Mouse (Mus musculus): Measurements from ENCODE around the gene Ccdc85b.

Ccdc85b gene

GRCm38 (mm10) chr19:5481398-5481797, 23.7 kb upstream of the Ccdc85b start:
- no peak for DNase-seq (ENCODE audit: low spot score)

- DNase-seq (ENCODE audit: low spot score) = no peak
These were observed 22.3 kb upstream of the Ccdc85b start for GRCm38 (mm10) chr19:5480016-5480415.

GRCm38 (mm10) chr19:5477668-5478300, 20.1 kb upstream of the Ccdc85b start:
- no peak for DNase-seq (ENCODE audit: low spot score)

GRCm38 (mm10) chr19:5477004-5477667, 19.4 kb upstream of the Ccdc85b start:
- no peak for DNase-seq (ENCODE audit: low spot score)

- DNase-seq (ENCODE audit: low spot score) = no peak
These were observed 17.5 kb upstream of the Ccdc85b start for GRCm38 (mm10) chr19:5475069-5475714.

- peak; percentile 65 for DNase-seq (ENCODE audit: low spot score)
These were observed 16.8 kb upstream of the Ccdc85b start for GRCm38 (mm10) chr19:5474281-5475068.

GRCm38 (mm10) chr19:5473720-5474119, 16.0 kb upstream of the Ccdc85b start, which contains the start of gene Efemp2:
Gene Efemp2 (plus strand): TSS chr19:5473954.
- peak; percentile 87 for DNase-seq (ENCODE audit: low spot score)

- DNase-seq (ENCODE audit: low spot score) = no peak
These were observed 15.2 kb upstream of the Ccdc85b start for GRCm38 (mm10) chr19:5472857-5473256.

- no peak for DNase-seq (ENCODE audit: low spot score)
These were observed 14.2 kb upstream of the Ccdc85b start for GRCm38 (mm10) chr19:5471846-5472245.

GRCm38 (mm10) chr19:5468374-5468773, 10.7 kb upstream of the Ccdc85b start, which contains the start of gene Ctsw:
Gene Ctsw (minus strand): TSS chr19:5468507.
- no peak for DNase-seq (ENCODE audit: low spot score)

GRCm38 (mm10) chr19:5466916-5467500, 9.3 kb upstream of the Ccdc85b start:
- no peak for DNase-seq (ENCODE audit: low spot score)

GRCm38 (mm10) chr19:5465037-5465436, 7.3 kb upstream of the Ccdc85b start:
- DNase-seq (ENCODE audit: low spot score) = no peak

GRCm38 (mm10) chr19:5463791-5464562, 6.3 kb upstream of the Ccdc85b start:
- DNase-seq (ENCODE audit: low spot score) = no peak

- no peak for DNase-seq (ENCODE audit: low spot score)
These were observed 5.5 kb upstream of the Ccdc85b start for GRCm38 (mm10) chr19:5463212-5463611.

GRCm38 (mm10) chr19:5461411-5461810, 3.7 kb upstream of the Ccdc85b start:
- DNase-seq (ENCODE audit: low spot score) = no peak

- DNase-seq (ENCODE audit: low spot score) = peak; percentile 86
These were observed 2.8 kb upstream of the Ccdc85b start, which contains the start of gene Fibp for GRCm38 (mm10) chr19:5460465-5460911. Gene Fibp (plus strand): TSS chr19:5460615.

GRCm38 (mm10) chr19:5459896-5460295, 2.2 kb upstream of the Ccdc85b start:
- no peak for DNase-seq (ENCODE audit: low spot score)

- DNase-seq (ENCODE audit: low spot score) = no peak
These were observed 1.3 kb upstream of the Ccdc85b start for GRCm38 (mm10) chr19:5459019-5459418.

GRCm38 (mm10) chr19:5456922-5457745, 560 bp downstream of the Ccdc85b start:
- peak; percentile 91 for DNase-seq (ENCODE audit: low spot score)
